1 mouse cellular context compared by ENCODE assay signal in the genomic region with DNA sequence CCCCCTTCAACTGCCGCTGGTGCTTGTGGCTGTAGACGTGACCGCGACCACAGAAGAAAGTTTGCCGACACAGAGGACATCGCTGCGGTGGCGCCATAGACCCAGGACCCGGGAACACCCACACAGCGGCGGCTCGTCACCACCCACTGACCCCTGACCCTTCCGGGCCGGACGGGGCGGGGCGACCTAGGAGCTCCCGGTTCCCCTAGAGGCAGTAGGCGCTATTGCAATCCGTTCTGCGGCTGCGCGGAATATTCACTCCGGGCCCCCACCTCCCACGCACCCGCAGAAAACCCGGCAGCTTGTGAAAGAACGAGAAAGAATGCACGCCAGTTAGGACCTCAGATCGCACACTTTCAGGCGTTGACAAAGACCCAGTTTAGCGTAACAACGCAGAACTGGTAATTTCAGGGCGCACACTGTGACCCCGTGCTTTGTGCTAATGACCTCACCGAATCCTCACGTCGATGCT.
TF ChIP-seq lines count a peak whose summit lies in the region.

No protein-coding gene starts in this region.

TF ChIP-seq in CH12.LX, 34 proteins besides CTCF, POLR2A, EP300 and RAD21:
- TF ChIP-seq NRF1 (IDR thresholded peaks at IDR 0.05; ENCODE audit: low read depth, low read length) (peak; percentile 86), ZKSCAN1 (IDR thresholded peaks at IDR 0.05; ENCODE audit: borderline replicate concordance, low read depth, low read length) (no peak), PAX5 (IDR thresholded peaks at IDR 0.05; ENCODE audit: low read length) (no peak), ELF1 (IDR thresholded peaks at IDR 0.05; ENCODE audit: low read depth, low read length) (peak; percentile 86), RCOR1 (conservative IDR thresholded peaks at IDR 0.05; ENCODE audit: low read depth, low read length) (no peak), MEF2A (IDR thresholded peaks at IDR 0.05; ENCODE audit: borderline replicate concordance, low read depth, low read length) (peak; percentile 66; the same call in 1 of the 2 replicates), E2F4 (IDR thresholded peaks at IDR 0.05; ENCODE audit: insufficient replicate concordance, low read depth, low read length) (no peak), BHLHE40 (IDR thresholded peaks at IDR 0.05; ENCODE audit: low read depth, low read length) (0 out of 2 replicates have a peak, but pooled peaks have one; percentile 38), MXI1 (IDR thresholded peaks at IDR 0.05; ENCODE audit: low read depth, low read length) (no peak), CHD1 (IDR thresholded peaks at IDR 0.05; ENCODE audit: low read depth, low read length) (0 out of 2 replicates have a peak, but pooled peaks have one; percentile 35), POLR2AphosphoS2 (IDR thresholded peaks at IDR 0.05; ENCODE audit: low read depth, low read length) (peak; percentile 82; the same call in 1 of the 2 replicates), UBTF (IDR thresholded peaks at IDR 0.05; ENCODE audit: low read depth, low read length) (peak; percentile 76; the same call in 1 of the 2 replicates), MYC (IDR thresholded peaks at IDR 0.05; ENCODE audit: low read depth, low read length) (0 out of 2 replicates have a peak, but pooled peaks have one; percentile 73), TCF12 (IDR thresholded peaks at IDR 0.05; ENCODE audit: low read depth, low read length) (peak; percentile 84), JUND (conservative IDR thresholded peaks at IDR 0.05; ENCODE audit: low read depth, low read length) (no peak), TBP (conservative IDR thresholded peaks at IDR 0.05; ENCODE audit: low read depth, low read length) (peak; percentile 38; the same call in 1 of the 2 replicates), SMC3 (IDR thresholded peaks at IDR 0.05; ENCODE audit: low read depth, low read length) (no peak), JUN (IDR thresholded peaks at IDR 0.05; ENCODE audit: insufficient read depth, low read depth, low read length) (no peak), CHD2 (IDR thresholded peaks at IDR 0.05; ENCODE audit: low read length) (peak; percentile 87), HCFC1 (IDR thresholded peaks at IDR 0.05; ENCODE audit: low read depth, low read length) (peak; percentile 83), ZC3H11A (IDR thresholded peaks at IDR 0.05; ENCODE audit: low read depth, low read length) (no peak), NELFE (IDR thresholded peaks at IDR 0.05; ENCODE audit: low read depth, low read length) (peak; percentile 89), MAFK (IDR thresholded peaks at IDR 0.05; ENCODE audit: insufficient replicate concordance, low read length) (no peak), MAZ (IDR thresholded peaks at IDR 0.05; ENCODE audit: low read depth, low read length) (peak; percentile 99), IRF4 (IDR thresholded peaks at IDR 0.05; ENCODE audit: low read depth, low read length) (peak; percentile 81), SIN3A (IDR thresholded peaks at IDR 0.05; ENCODE audit: low read length) (peak; percentile 77), ZMIZ1 (IDR thresholded peaks at IDR 0.05; ENCODE audit: low read depth, low read length) (peak; percentile 81), USF2 (conservative IDR thresholded peaks at IDR 0.05; ENCODE audit: low read depth, low read length) (no peak), GABPA (IDR thresholded peaks at IDR 0.05; ENCODE audit: insufficient replicate concordance, low read depth, low read length) (no peak; the same call in 1 of the 2 replicates), ETS1 (conservative IDR thresholded peaks at IDR 0.05; ENCODE audit: low read depth, low read length) (0 out of 2 replicates have a peak, but pooled peaks have one; percentile 23), ZNF384 (IDR thresholded peaks at IDR 0.05; ENCODE audit: low read depth, low read length) (no peak), KAT2A (IDR thresholded peaks at IDR 0.05; ENCODE audit: insufficient replicate concordance, low read length) (peak; percentile 65; the same call in 1 of the 2 replicates), USF1 (IDR thresholded peaks at IDR 0.05; ENCODE audit: low read depth, low read length) (no peak; the same call in 1 of the 2 replicates), MAX (IDR thresholded peaks at IDR 0.05; ENCODE audit: low read length) (peak; percentile 75)
